Mouse (Mus musculus) E14TG2a.4 (cell line): ENCODE results near the gene Plb1.

Experiments used
- CTCF ChIP-seq: conservative IDR thresholded peaks from 2 replicates; pipeline ENCODE4 v1.5.1; 2014; ENCODE audit warnings: low read length
- NANOG ChIP-seq: IDR thresholded peaks from 2 replicates; pipeline ENCODE4 v1.6.1; 2014; ENCODE audit warnings: borderline replicate concordance, low read length, mixed read lengths
- POU5F1 ChIP-seq: IDR thresholded peaks from 2 replicates; pipeline ENCODE4 v1.6.1; 2014; ENCODE audit warnings: low read length, borderline replicate concordance

DNA sequence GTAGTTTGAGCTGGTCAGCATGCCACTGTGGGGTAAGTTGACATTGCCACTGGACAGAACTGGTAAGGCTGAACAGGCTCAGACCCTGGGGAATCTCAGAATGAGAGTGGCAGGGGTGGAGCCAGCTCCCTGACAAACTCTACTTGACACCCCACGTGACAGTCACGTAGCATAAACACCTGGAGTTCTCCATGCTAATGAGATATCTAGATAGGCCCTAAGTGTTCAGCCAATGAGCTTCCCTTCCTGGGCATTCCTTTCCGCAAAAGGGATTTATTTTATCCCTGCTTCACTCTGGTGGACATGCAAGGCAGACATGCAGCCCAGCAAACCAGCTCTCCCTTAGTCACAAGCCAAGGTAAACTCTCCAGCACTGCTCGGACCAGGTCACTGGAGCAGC, 16.0 kb upstream of the Plb1 start:
- TF ChIP-seq CTCF (no peak), NANOG (no peak), POU5F1 (no peak)
